Mouse (Mus musculus) gonadal fat pad, adult 2 months (tissue): ENCODE results near the gene Shtn1. TPM values are rescaled to one million over a fixed set of nuclear protein-coding genes. Genes with fewer than 3 reads are reported as not detected.

Source experiments
- DNase-seq: peaks from one replicate; pipeline ENCODE4 v3.0.0-alpha.2; 2012; ENCODE audit warnings: low read depth
- polyA plus RNA-seq: library from polyadenylated mRNA; depleted of rRNA; stranded (reverse); fragments of >200 nt; gene quantifications from 2 replicates; pipeline ENCODE4 v1.2.3, GENCODE M21; 2012

Shtn1 gene
- polyA plus RNA-seq, 1 experiment = 2.4 TPM

GRCm38 (mm10) chr19:59052053-59052452 lies 23.8 kb downstream of the Shtn1 start:
- no peak for DNase-seq

- DNase-seq = no peak
Observed at GRCm38 (mm10) chr19:59051622-59052021, 24.3 kb downstream of the Shtn1 start.

GRCm38 (mm10) chr19:59048852-59049251 lies 27.0 kb downstream of the Shtn1 start:
- DNase-seq = no peak

- no peak for DNase-seq
Observed at GRCm38 (mm10) chr19:59047511-59047910, 28.4 kb downstream of the Shtn1 start.

- no peak for DNase-seq
Observed at GRCm38 (mm10) chr19:59041086-59041485, 34.8 kb downstream of the Shtn1 start.

GRCm38 (mm10) chr19:59038793-59039192 lies 37.1 kb downstream of the Shtn1 start:
- DNase-seq = no peak

- DNase-seq = no peak
Observed at GRCm38 (mm10) chr19:59036811-59037210, 39.1 kb downstream of the Shtn1 start.

- no peak for DNase-seq
Observed at GRCm38 (mm10) chr19:59033241-59033640, 42.7 kb downstream of the Shtn1 start.

- no peak for DNase-seq
Observed at GRCm38 (mm10) chr19:59030221-59030620, 45.7 kb downstream of the Shtn1 start.

- DNase-seq = no peak
Observed at GRCm38 (mm10) chr19:59029011-59029410, 46.9 kb downstream of the Shtn1 start.

GRCm38 (mm10) chr19:59028130-59028529 lies 47.8 kb downstream of the Shtn1 start:
- DNase-seq = no peak

- DNase-seq = no peak
Observed at GRCm38 (mm10) chr19:59023876-59024275, 52.0 kb downstream of the Shtn1 start.

- no peak for DNase-seq
Observed at GRCm38 (mm10) chr19:59021644-59022043, 54.3 kb downstream of the Shtn1 start.

GRCm38 (mm10) chr19:59010802-59011201 lies 65.1 kb downstream of the Shtn1 start:
- DNase-seq = peak; percentile 9

- no peak for DNase-seq
Observed at GRCm38 (mm10) chr19:59006577-59007340, 69.1 kb downstream of the Shtn1 start.

- no peak for DNase-seq
Observed at GRCm38 (mm10) chr19:59002827-59003226, 73.1 kb downstream of the Shtn1 start.

GRCm38 (mm10) chr19:58981571-58981970 lies 94.3 kb downstream of the Shtn1 start:
- DNase-seq = no peak

GRCm38 (mm10) chr19:58980056-58980440 lies 95.9 kb downstream of the Shtn1 start:
- DNase-seq = no peak

GRCm38 (mm10) chr19:58979436-58980055 lies 96.4 kb downstream of the Shtn1 start:
- no peak for DNase-seq

GRCm38 (mm10) chr19:58978401-58979171 lies 97.3 kb downstream of the Shtn1 start:
- no peak for DNase-seq

- DNase-seq = no peak
Observed at GRCm38 (mm10) chr19:58975216-58975863, 100.6 kb downstream of the Shtn1 start.

- no peak for DNase-seq
Observed at GRCm38 (mm10) chr19:58974126-58974525, 101.8 kb downstream of the Shtn1 start.
